Mouse (Mus musculus) T-cell, adult 2 months (primary cell): ENCODE measurements around the gene Jhy.

Experiments used
- DNase-seq: peaks from one replicate; pipeline ENCODE4 v3.0.0; 2022; ENCODE audit warnings: low spot score

Jhy gene

GRCm38 (mm10) chr9:40858461-40859160 is 105.3 kb downstream of the Jhy start:
- DNase-seq: no peak

- no peak for DNase-seq
These were observed 112.4 kb downstream of the Jhy start for GRCm38 (mm10) chr9:40851515-40851914.
